Mouse (Mus musculus) cerebellum, adult 2 months (tissue): ENCODE data around the gene 1700019D03Rik.

ENCODE experiments used
- CTCF ChIP-seq: fragments of 200-500 bp; IDR thresholded peaks from 2 replicates; pipeline ENCODE4 v1.5.1; 2011; ENCODE audit warnings: low read depth, mild to moderate bottlenecking, control low read depth, low read length, moderate library complexity, borderline replicate concordance; ENCODE audit not compliant: insufficient read depth
- POLR2A ChIP-seq: fragments of 200-500 bp; IDR thresholded peaks from 2 replicates; pipeline ENCODE4 v1.6.1; 2011; ENCODE audit warnings: low read length, control low read depth, borderline replicate concordance; ENCODE audit not compliant: insufficient read depth

DNA sequence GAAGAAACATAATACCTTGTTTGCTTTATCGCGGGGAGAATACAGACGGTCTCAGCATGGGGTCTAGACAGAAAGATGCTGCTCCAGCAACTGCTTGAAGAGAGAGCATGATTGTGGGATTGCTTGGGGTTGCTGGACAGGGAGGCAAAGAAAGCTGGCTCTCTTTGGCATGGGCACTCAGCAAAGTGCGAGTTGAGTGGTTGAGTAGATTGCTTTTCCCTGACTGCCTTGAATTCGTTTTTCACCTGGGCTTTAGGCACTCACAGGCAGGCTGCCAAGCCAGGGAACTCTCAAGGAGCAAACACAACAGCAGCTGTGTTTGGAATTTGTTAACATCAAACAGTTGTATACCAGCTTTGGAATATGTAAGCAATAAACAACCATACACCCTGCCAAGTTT is at the start of gene 1700019D03Rik:
- TF ChIP-seq POLR2A (no peak), CTCF (no peak)
